Mouse (Mus musculus) CH12.LX (cell line): ENCODE data around the gene Pknox1.

ENCODE experiments used
- CTCF ChIP-seq, 2 experiments: IDR thresholded peaks in 1 of 2; conservative IDR thresholded peaks in 1 of 2; 2 replicates each; pipeline ENCODE4 v1.5.1; 2011 to 2012; ENCODE audit warnings: low read depth in 2 of 2, low read length in 2 of 2, improper control_type of control experiment in 1 of 2, inconsistent platforms in 1 of 2, mild to moderate bottlenecking in 1 of 2, moderate library complexity in 1 of 2
- HCFC1 ChIP-seq: IDR thresholded peaks from 2 replicates; pipeline ENCODE4 v1.6.1; 2012; ENCODE audit warnings: low read depth, mild to moderate bottlenecking, inconsistent platforms, low read length, improper control_type of control experiment
- MAFK ChIP-seq: IDR thresholded peaks from 2 replicates; pipeline ENCODE4 v1.6.1; 2011; ENCODE audit warnings: low read length, improper control_type of control experiment; ENCODE audit not compliant: insufficient replicate concordance
- MYC ChIP-seq: IDR thresholded peaks from 2 replicates; pipeline ENCODE4 v1.6.1; 2011; ENCODE audit warnings: low read depth, mild to moderate bottlenecking, improper control_type of control experiment, low read length
- NELFE ChIP-seq: IDR thresholded peaks from 2 replicates; pipeline ENCODE4 v1.6.1; 2011; ENCODE audit warnings: low read depth, low read length, improper control_type of control experiment
- NRF1 ChIP-seq: IDR thresholded peaks from 2 replicates; pipeline ENCODE4 v1.6.1; 2014; ENCODE audit warnings: low read depth, mild to moderate bottlenecking, inconsistent platforms, low read length, improper control_type of control experiment, moderate library complexity
- POLR2A ChIP-seq: IDR thresholded peaks from 2 replicates; pipeline ENCODE4 v1.6.1; 2011; ENCODE audit warnings: low read depth, mild to moderate bottlenecking, improper control_type of control experiment, low read length
- POLR2AphosphoS2 ChIP-seq: IDR thresholded peaks from 2 replicates; pipeline ENCODE4 v1.6.1; 2011; ENCODE audit warnings: low read depth, low read length, improper control_type of control experiment
- RAD21 ChIP-seq: IDR thresholded peaks from 2 replicates; pipeline ENCODE4 v1.6.1; 2011; ENCODE audit warnings: low read depth, mild to moderate bottlenecking, low read length, improper control_type of control experiment, moderate library complexity
- RCOR1 ChIP-seq: conservative IDR thresholded peaks from 2 replicates; pipeline ENCODE4 v1.6.1; 2012; ENCODE audit warnings: low read depth, mild to moderate bottlenecking, inconsistent platforms, low read length, improper control_type of control experiment
- UBTF ChIP-seq: IDR thresholded peaks from 2 replicates; pipeline ENCODE4 v1.6.1; 2012; ENCODE audit warnings: low read depth, mild to moderate bottlenecking, inconsistent platforms, low read length, improper control_type of control experiment, moderate library complexity
- ZC3H11A ChIP-seq: IDR thresholded peaks from 2 replicates; pipeline ENCODE4 v1.6.1; 2012; ENCODE audit warnings: low read depth, mild to moderate bottlenecking, inconsistent platforms, low read length, improper control_type of control experiment
- ZKSCAN1 ChIP-seq: IDR thresholded peaks from 2 replicates; pipeline ENCODE4 v1.6.1; 2012; ENCODE audit warnings: low read depth, inconsistent platforms, low read length, improper control_type of control experiment, borderline replicate concordance

- TF ChIP-seq CTCF (conservative IDR thresholded peaks at IDR 0.05 in 1 of 2, IDR thresholded peaks at IDR 0.05 in 1 of 2; ENCODE audit: low read depth in 2 of 2, low read length in 2 of 2) = no peak
- no peak for TF ChIP-seq POLR2AphosphoS2
- no peak for TF ChIP-seq ZKSCAN1
- TF ChIP-seq POLR2A = no peak
- TF ChIP-seq NELFE = no peak
- no peak for TF ChIP-seq MYC
- TF ChIP-seq UBTF = no peak
- no peak for TF ChIP-seq RCOR1
- TF ChIP-seq RAD21 = no peak
- no peak for TF ChIP-seq ZC3H11A
- no peak for TF ChIP-seq MAFK
- TF ChIP-seq NRF1 = no peak
- no peak for TF ChIP-seq HCFC1
Measured at GRCm38 (mm10) chr17:31566276-31566675, 1.7 kb downstream of the Pknox1 start.
